Mouse (Mus musculus): ENCODE results near the gene Rock2.

DNA sequence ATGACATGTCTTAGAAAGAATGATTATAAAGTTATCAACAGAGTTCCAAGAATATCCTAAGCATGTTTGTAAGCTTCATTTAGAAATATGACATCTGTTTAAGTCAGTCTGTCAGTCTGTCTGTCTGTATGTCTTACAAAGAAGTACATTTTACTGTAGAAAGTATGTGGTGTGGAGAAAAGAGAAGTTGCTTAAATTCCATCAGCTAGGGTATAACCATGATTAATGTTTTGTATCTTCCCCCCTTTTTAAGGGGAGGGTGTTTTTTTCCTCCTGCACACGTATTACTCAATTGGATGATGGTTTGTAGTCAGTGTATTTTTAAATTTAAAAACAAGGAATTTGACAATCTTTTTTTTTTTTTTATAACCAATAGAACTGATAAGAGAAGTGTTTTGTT is 39.7 kb downstream of the Rock2 start:
- TF ChIP-seq POLR2A (IDR thresholded peaks at IDR 0.05; ENCODE audit: low read depth, low read length), result no peak
- no peak for TF ChIP-seq CTCF (conservative IDR thresholded peaks at IDR 0.05; ENCODE audit: insufficient read depth, insufficient read length, low read depth, low read length)
